Mouse (Mus musculus) MEL (cell line): ENCODE measurements at regions not wholly inside any gene's neighbourhood (a gene's known extent, or its start where the extent isn't known, plus 50 kb on each side); places are given as distances from the start of the nearest gene placed in this dataset.

Experiments
- DNase-seq: peaks from one replicate; pipeline ENCODE4 v3.0.0; 2011; ENCODE audit warnings: low read depth, low spot score
- H3K27ac ChIP-seq: 2 replicates; pipeline ENCODE4 v1.5.1; 2012; ENCODE audit warnings: low read depth, mild to moderate bottlenecking, control low read depth, low read length, moderate library complexity; ENCODE audit not compliant: control insufficient read depth
- H3K27me3 ChIP-seq, 2 experiments: fragments of 150-350 bp in 1 of 2; sonication (generic) in 1 of 2; 2 replicates each; pipeline ENCODE4 v1.6.1; 2012; ENCODE audit warnings: low read length in 2 of 2, mild to moderate bottlenecking in 2 of 2, improper control_type of control experiment in 1 of 2, moderate library complexity in 1 of 2; ENCODE audit not compliant: insufficient read depth in 2 of 2, control insufficient read depth in 1 of 2
- H3K36me3 ChIP-seq, 2 experiments: 2 replicates each; pipeline ENCODE4 v1.6.1; 2012 to 2014; ENCODE audit warnings: low read length in 2 of 2, improper control_type of control experiment in 1 of 2, inconsistent platforms in 1 of 2, mild to moderate bottlenecking in 1 of 2; ENCODE audit not compliant: insufficient read depth in 2 of 2, control insufficient read depth in 1 of 2
- H3K4me1 ChIP-seq, 2 experiments: fragments of 150-350 bp in 1 of 2; sonication (generic) in 1 of 2; 2 replicates each; pipeline ENCODE4 v1.6.1; 2012; ENCODE audit warnings: low read length in 2 of 2, improper control_type of control experiment in 1 of 2, mild to moderate bottlenecking in 1 of 2; ENCODE audit not compliant: insufficient read depth in 2 of 2, control insufficient read depth in 1 of 2
- H3K4me3 ChIP-seq, 2 experiments: fragments of 150-350 bp in 1 of 2; sonication (generic) in 1 of 2; 2 replicates each; pipeline ENCODE4 v1.5.1; 2012; ENCODE audit warnings: low read depth in 2 of 2, low read length in 2 of 2, mild to moderate bottlenecking in 2 of 2, moderate library complexity in 2 of 2, control low read depth in 1 of 2, improper control_type of control experiment in 1 of 2; ENCODE audit not compliant: control insufficient read depth in 1 of 2, insufficient read depth in 1 of 2
- H3K79me2 ChIP-seq: 2 replicates; pipeline ENCODE4 v1.6.1; 2012; ENCODE audit warnings: mild to moderate bottlenecking, low read length, moderate library complexity; ENCODE audit not compliant: control insufficient read depth, poor library complexity, insufficient read depth
- H3K9ac ChIP-seq: 2 replicates; pipeline ENCODE4 v1.6.1; 2012; ENCODE audit warnings: low read depth, mild to moderate bottlenecking, control low read depth, low read length, moderate library complexity; ENCODE audit not compliant: control insufficient read depth, poor library complexity, severe bottlenecking
- H3K9me3 ChIP-seq: fragments of 150-350 bp; sonication (generic); replicated peaks from 2 replicates; pipeline ENCODE4 v1.6.1; 2012; ENCODE audit warnings: mild to moderate bottlenecking, low read length, improper control_type of control experiment, moderate library complexity; ENCODE audit not compliant: insufficient read depth
- BHLHE40 ChIP-seq: IDR thresholded peaks from 2 replicates; pipeline ENCODE4 v1.6.1; 2012; ENCODE audit warnings: low read depth, mild to moderate bottlenecking, inconsistent platforms, low read length, improper control_type of control experiment, borderline replicate concordance
- CHD2 ChIP-seq: IDR thresholded peaks from 2 replicates; pipeline ENCODE4 v1.6.1; 2011; ENCODE audit warnings: low read length, improper control_type of control experiment
- E2F4 ChIP-seq: IDR thresholded peaks from 2 replicates; pipeline ENCODE4 v1.6.1; 2011; ENCODE audit warnings: low read depth, low read length, improper control_type of control experiment, borderline replicate concordance
- ELF1 ChIP-seq: IDR thresholded peaks from 2 replicates; pipeline ENCODE4 v1.6.1; 2014; ENCODE audit warnings: low read depth, mild to moderate bottlenecking, inconsistent platforms, low read length, improper control_type of control experiment, moderate library complexity
- EP300 ChIP-seq, 2 experiments: IDR thresholded peaks; 2 replicates each; pipeline ENCODE4 v1.6.1; 2011; ENCODE audit warnings: improper control_type of control experiment in 2 of 2, low read length in 2 of 2, low read depth in 1 of 2, mild to moderate bottlenecking in 1 of 2
- ETS1 ChIP-seq: IDR thresholded peaks from 2 replicates; pipeline ENCODE4 v1.6.1; 2012; ENCODE audit warnings: low read depth, mild to moderate bottlenecking, inconsistent platforms, low read length, improper control_type of control experiment, moderate library complexity
- GABPA ChIP-seq: IDR thresholded peaks from 2 replicates; pipeline ENCODE4 v1.6.1; 2012; ENCODE audit warnings: low read depth, mild to moderate bottlenecking, inconsistent platforms, low read length, improper control_type of control experiment, moderate library complexity
- GATA1 ChIP-seq: IDR thresholded peaks from 2 replicates; pipeline ENCODE4 v1.6.1; 2011; ENCODE audit warnings: low read depth, low read length, improper control_type of control experiment
- HCFC1 ChIP-seq: IDR thresholded peaks from 2 replicates; pipeline ENCODE4 v1.6.1; 2012; ENCODE audit warnings: low read depth, mild to moderate bottlenecking, inconsistent platforms, low read length, improper control_type of control experiment, moderate library complexity
- JUND ChIP-seq: IDR thresholded peaks from 2 replicates; pipeline ENCODE4 v1.6.1; 2011; ENCODE audit warnings: low read depth, mild to moderate bottlenecking, improper control_type of control experiment, low read length
- MAFK ChIP-seq: IDR thresholded peaks from 2 replicates; pipeline ENCODE4 v1.6.1; 2011; ENCODE audit warnings: low read depth, mild to moderate bottlenecking, low read length, improper control_type of control experiment, borderline replicate concordance
- MAX ChIP-seq: IDR thresholded peaks from 2 replicates; pipeline ENCODE4 v1.6.1; 2011; ENCODE audit warnings: low read length, improper control_type of control experiment
- MYB ChIP-seq: IDR thresholded peaks from 2 replicates; pipeline ENCODE4 v1.6.1; 2011; ENCODE audit warnings: mild to moderate bottlenecking, low read depth, low read length, improper control_type of control experiment
- MYC ChIP-seq: IDR thresholded peaks from 2 replicates; pipeline ENCODE4 v1.6.1; 2011; ENCODE audit warnings: low read depth, mild to moderate bottlenecking, low read length, improper control_type of control experiment, moderate library complexity
- NRF1 ChIP-seq: IDR thresholded peaks from 2 replicates; pipeline ENCODE4 v1.6.1; 2014; ENCODE audit warnings: low read depth, mild to moderate bottlenecking, inconsistent platforms, low read length, improper control_type of control experiment, moderate library complexity; ENCODE audit not compliant: poor library complexity, insufficient read depth, severe bottlenecking
- POLR2A ChIP-seq, 2 experiments: IDR thresholded peaks; 2 replicates each; pipeline ENCODE4 v1.6.1; 2011 to 2012; ENCODE audit warnings: low read length in 2 of 2, mild to moderate bottlenecking in 2 of 2, control low read depth in 1 of 2, improper control_type of control experiment in 1 of 2, low read depth in 1 of 2, moderate library complexity in 1 of 2; ENCODE audit not compliant: control insufficient read depth in 1 of 2, insufficient read depth in 1 of 2, poor library complexity in 1 of 2
- RCOR1 ChIP-seq: IDR thresholded peaks from 2 replicates; pipeline ENCODE4 v1.6.1; 2012; ENCODE audit warnings: low read depth, mild to moderate bottlenecking, inconsistent platforms, low read length, improper control_type of control experiment
- SIN3A ChIP-seq: IDR thresholded peaks from 2 replicates; pipeline ENCODE4 v1.6.1; 2012; ENCODE audit warnings: low read length, improper control_type of control experiment, inconsistent platforms
- SMC3 ChIP-seq: IDR thresholded peaks from 2 replicates; pipeline ENCODE4 v1.6.1; 2011; ENCODE audit warnings: low read depth, low read length, improper control_type of control experiment
- TAL1 ChIP-seq: IDR thresholded peaks from 2 replicates; pipeline ENCODE4 v1.6.1; 2012; ENCODE audit warnings: mild to moderate bottlenecking, inconsistent platforms, low read length, moderate library complexity, mixed read lengths
- TBP ChIP-seq: IDR thresholded peaks from 2 replicates; pipeline ENCODE4 v1.8.0; 2011; ENCODE audit warnings: low read depth, low read length, improper control_type of control experiment
- TCF12 ChIP-seq: IDR thresholded peaks from 2 replicates; pipeline ENCODE4 v1.6.1; 2014; ENCODE audit warnings: low read depth, mild to moderate bottlenecking, inconsistent platforms, low read length, improper control_type of control experiment, moderate library complexity
- UBTF ChIP-seq: IDR thresholded peaks from 2 replicates; pipeline ENCODE4 v1.6.1; 2012; ENCODE audit warnings: low read depth, mild to moderate bottlenecking, inconsistent platforms, low read length, improper control_type of control experiment, moderate library complexity, borderline replicate concordance; ENCODE audit not compliant: insufficient read depth
- ZNF384 ChIP-seq: IDR thresholded peaks from 2 replicates; pipeline ENCODE4 v1.6.1; 2012; ENCODE audit warnings: low read depth, mild to moderate bottlenecking, inconsistent platforms, low read length, improper control_type of control experiment

DNA sequence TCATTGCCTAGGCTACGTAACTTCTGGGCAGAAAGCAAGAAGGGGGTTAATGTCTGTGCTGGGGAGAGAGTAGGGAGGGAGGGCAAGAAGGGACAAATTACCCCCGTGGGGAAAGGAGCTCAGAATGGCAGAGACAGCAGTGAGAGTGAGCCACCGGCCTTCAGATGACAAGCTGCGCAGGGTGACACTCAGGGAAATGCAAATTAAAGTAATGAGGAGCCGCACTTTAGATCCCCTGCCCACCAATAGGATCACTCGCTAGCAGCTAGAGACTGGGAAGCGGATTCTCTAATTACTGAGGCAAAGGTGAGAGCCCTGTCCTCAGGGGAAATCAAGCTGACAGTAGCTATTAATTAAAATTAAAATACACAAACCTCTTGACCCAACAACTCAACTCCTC, 202.5 kb downstream of the Arhgef10l start:
- DNase-seq = no peak
- Histone ChIP-seq H3K27ac (no peak overlapping the region), H3K9ac (no peak overlapping the region), H3K4me3 (no peak overlapping the region), H3K4me1 (no peaks in the 10 kb centered on the region), H3K27me3 (no peaks in the 10 kb centered on the region), H3K9me3 (no peaks in the 10 kb centered on the region), H3K36me3 (no peaks in the 10 kb centered on the region), H3K79me2 (no peaks in the 10 kb centered on the region)
- TF ChIP-seq ZNF384 (no peak), ELF1 (no peak), SMC3 (no peak), EP300 (IDR thresholded peaks at IDR 0.05; ENCODE audit: low read depth in 1 of 2, low read length in 2 of 2) (no peak), MYB (no peak), MYC (no peak), POLR2A (IDR thresholded peaks at IDR 0.05; ENCODE audit: control insufficient read depth in 1 of 2, insufficient read depth in 1 of 2, low read depth in 1 of 2, low read length in 2 of 2, poor library complexity in 1 of 2) (no peak), E2F4 (no peak), RCOR1 (no peak), NRF1 (no peak), ETS1 (no peak), UBTF (no peak)

DNA sequence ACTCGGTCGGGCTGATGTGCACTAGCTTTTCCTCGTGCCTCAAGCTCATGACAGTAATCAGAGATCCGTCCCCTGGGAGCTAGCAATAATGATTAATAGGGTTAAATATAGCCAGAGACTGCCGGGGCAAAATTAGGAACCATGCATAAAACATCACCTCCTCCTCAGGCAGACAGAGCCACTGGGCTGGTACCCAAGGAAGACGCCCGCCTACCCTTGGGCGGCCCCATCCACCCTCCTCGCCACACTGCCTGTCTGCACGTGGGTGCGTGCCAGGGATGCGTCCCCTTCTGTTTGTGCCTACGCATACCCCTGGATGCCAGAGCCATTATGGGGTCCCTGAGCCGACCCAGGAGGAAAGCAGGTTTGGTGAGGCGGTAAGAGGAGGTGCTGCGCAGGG, 204.5 kb downstream of the Arhgef10l start:
- no peak overlapping the region for H3K4me3 ChIP-seq
- no peak overlapping the region for H3K9ac ChIP-seq
- no peaks in the 10 kb centered on the region for H3K36me3 ChIP-seq
- DNase-seq = no peak
- no peak overlapping the region for H3K27ac ChIP-seq
- no peaks in the 10 kb centered on the region for H3K27me3 ChIP-seq
- H3K79me2 ChIP-seq = no peaks in the 10 kb centered on the region
- H3K9me3 ChIP-seq = no peaks in the 10 kb centered on the region
- no peak for TF ChIP-seq GATA1
- no peak for TF ChIP-seq SMC3
- TF ChIP-seq MAFK = no peak
- TF ChIP-seq UBTF = no peak
- TF ChIP-seq RCOR1 = no peak
- no peak for TF ChIP-seq JUND
- no peak for TF ChIP-seq MYC
- no peak for TF ChIP-seq HCFC1
- H3K4me1 ChIP-seq = no peaks in the 10 kb centered on the region

DNA sequence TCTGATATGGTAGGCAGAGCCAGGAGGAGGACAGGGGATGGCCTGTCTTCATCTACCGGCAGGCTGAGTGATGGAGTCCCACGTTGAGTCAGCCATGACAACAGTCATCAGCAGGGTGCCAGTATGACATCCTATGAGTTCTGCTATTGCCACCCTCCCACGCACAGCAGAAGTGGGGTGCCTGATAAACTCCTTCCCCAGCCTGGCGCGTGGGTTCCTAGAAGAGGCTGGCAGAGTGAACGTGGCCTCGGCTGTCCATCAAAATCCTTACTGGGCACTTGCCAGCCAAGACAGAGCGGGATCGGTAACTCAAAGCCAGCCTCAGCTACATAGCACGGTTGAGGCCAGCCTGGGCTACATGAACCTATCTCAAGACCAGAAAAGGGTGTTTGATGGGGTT, 202.5 kb upstream of the Igsf21 start:
- Histone ChIP-seq H3K27me3 (no peaks in the 10 kb centered on the region), H3K4me3 (no peak overlapping the region), H3K79me2 (no peaks in the 10 kb centered on the region), H3K27ac (no peak overlapping the region), H3K9ac (no peak overlapping the region), H3K4me1 (no peaks in the 10 kb centered on the region), H3K36me3 (no peaks in the 10 kb centered on the region), H3K9me3 (no peaks in the 10 kb centered on the region)
- DNase-seq = no peak
- TF ChIP-seq ETS1 (no peak), NRF1 (no peak), ZNF384 (no peak), HCFC1 (no peak), TBP (no peak), GABPA (no peak), TCF12 (no peak), SMC3 (no peak), SIN3A (no peak), GATA1 (no peak), UBTF (no peak), BHLHE40 (no peak), MAX (no peak), TAL1 (no peak), POLR2A (IDR thresholded peaks at IDR 0.05; ENCODE audit: control insufficient read depth in 1 of 2, insufficient read depth in 1 of 2, low read depth in 1 of 2, low read length in 2 of 2, poor library complexity in 1 of 2) (no peak), CHD2 (no peak)
